Mouse (Mus musculus): Measurements from ENCODE around the gene Galnt10. TPM values are rescaled to one million over a fixed set of nuclear protein-coding genes. Genes with fewer than 3 reads are reported as not detected.
A peak's percentile ranks its signal among the peaks of the same experiment; 100 is the strongest.

Galnt10 gene
- 1 to 10 TPM; 5.6 to 8.7 TPM for total RNA-seq (2021)
- polyA plus RNA-seq (2012; rRNA removed), result 5.2 and 5.5 TPM in 2 replicates
- long read RNA-seq, full-length matches to known transcripts, result 1 of 6 reads
- long read RNA-seq, partial matches to known transcripts, result 2 of 6 reads
- long read RNA-seq, other reads (novel, unspliced or antisense), result 3 of 6 reads

DNA sequence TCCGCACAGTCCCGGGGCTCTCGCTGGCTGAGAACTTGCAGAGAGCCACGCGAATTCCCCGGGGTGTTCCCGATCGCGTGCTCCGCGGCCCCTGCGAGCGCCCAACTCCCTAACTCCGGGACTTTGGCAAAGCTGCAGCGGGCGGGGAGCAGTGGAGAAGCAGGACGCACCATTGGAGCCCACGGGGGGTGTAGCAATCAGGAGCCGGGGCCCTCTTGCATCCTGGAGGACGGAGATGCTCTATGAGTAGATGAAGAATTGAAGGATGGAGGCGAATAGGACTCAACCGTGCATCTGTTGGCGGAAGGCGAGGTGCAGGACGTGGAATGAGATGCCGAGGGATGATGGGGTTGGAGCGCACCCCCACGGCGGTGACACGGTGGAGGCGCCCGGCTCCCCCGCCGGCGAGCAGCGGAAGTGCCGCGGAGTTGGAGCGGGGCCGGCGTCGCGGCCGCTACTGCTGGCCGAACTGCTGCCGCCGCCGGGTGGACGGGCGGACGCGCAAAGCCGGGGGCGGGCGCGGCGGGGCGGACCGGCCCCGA is at the start of gene Galnt10:
Galnt10 (plus strand) TSS at position 425 of the 542 bp plus-strand sequence.
- peak; percentile 85 for TF ChIP-seq CTCF (IDR thresholded peaks at IDR 0.05)
- no peak for TF ChIP-seq EP300 (IDR thresholded peaks at IDR 0.05; ENCODE audit: insufficient read depth, low read depth, low read length)
- peak; percentile 72; the same call in 1 of the 2 replicates for TF ChIP-seq POLR2A (IDR thresholded peaks at IDR 0.05; ENCODE audit: insufficient read depth, low read depth, low read length)
- peaks cover 1% of the 10 kb centered on the region; the same call in 1 of the 2 replicates for H3K4me1 ChIP-seq (ENCODE audit: control insufficient read depth, insufficient read depth, low read length)
- DNase-seq, result peak; percentile 93 to 94
- no peaks in the 10 kb centered on the region for H3K79me2 ChIP-seq (replicated peaks; ENCODE audit: control insufficient read depth, insufficient read depth, low read length)
- peak within 1 kb of the TSS; percentile 98 for H3K27ac ChIP-seq
- WGBS, result under 1% methylated on average over 58 of the region's 60 CpGs
- intact Hi-C loops (cut with DNase I), result loop anchor here (1.0 to 5.0 kb wide), 4 partner anchors 30 to 127 kb away; partner anchors contain the start of genes Fam114a2 and Mfap3
- no peaks in the 10 kb centered on the region for H3K27me3 ChIP-seq (ENCODE audit: control insufficient read depth, insufficient read depth, low read length)
- peak within 1 kb of the TSS; percentile 75 for H3K4me3 ChIP-seq
- H3K9ac ChIP-seq (ENCODE audit: low read depth, low read length), result peak within 1 kb of the TSS; percentile 92
- no peaks in the 10 kb centered on the region for H3K36me3 ChIP-seq (ENCODE audit: control insufficient read depth, insufficient read depth, low read length)

- Histone ChIP-seq H3K27me3 (ENCODE audit: control insufficient read depth, insufficient read depth, low read length) (no peaks in the 10 kb centered on the region), H3K27ac (no peak overlapping the region), H3K4me1 (ENCODE audit: control insufficient read depth, insufficient read depth, low read length) (peaks cover 2% of the 10 kb centered on the region), H3K4me3 (no peak overlapping the region), H3K9ac (ENCODE audit: low read depth, low read length) (no peak overlapping the region), H3K79me2 (replicated peaks; ENCODE audit: control insufficient read depth, insufficient read depth, low read length) (no peaks in the 10 kb centered on the region), H3K36me3 (ENCODE audit: control insufficient read depth, insufficient read depth, low read length) (no peaks in the 10 kb centered on the region)
- no peak for TF ChIP-seq EP300 (IDR thresholded peaks at IDR 0.05; ENCODE audit: insufficient read depth, low read depth, low read length)
- TF ChIP-seq POLR2A (IDR thresholded peaks at IDR 0.05; ENCODE audit: insufficient read depth, low read depth, low read length), result no peak
- no peak for TF ChIP-seq CTCF (IDR thresholded peaks at IDR 0.05)
- 85% methylated on average over 5 of the region's 5 CpGs for WGBS
- DNase-seq, result no peak
- intact Hi-C loops (cut with DNase I), result no loop called here
These were observed 49.3 kb upstream of the Galnt10 start for GRCm38 (mm10) chr11:57595899-57596298.

- DNase-seq, result peak; percentile 30 to 46
- Histone ChIP-seq H3K27me3 (ENCODE audit: control insufficient read depth, insufficient read depth, low read length) (no peaks in the 10 kb centered on the region), H3K79me2 (replicated peaks; ENCODE audit: control insufficient read depth, insufficient read depth, low read length) (no peaks in the 10 kb centered on the region), H3K27ac (no peak overlapping the region), H3K4me1 (ENCODE audit: control insufficient read depth, insufficient read depth, low read length) (peaks cover 14% of the 10 kb centered on the region), H3K36me3 (ENCODE audit: control insufficient read depth, insufficient read depth, low read length) (no peaks in the 10 kb centered on the region), H3K4me3 (no peak overlapping the region), H3K9ac (ENCODE audit: low read depth, low read length) (no peak overlapping the region)
- 14% methylated on average over 5 of the region's 5 CpGs for WGBS
- no peak for TF ChIP-seq EP300 (IDR thresholded peaks at IDR 0.05; ENCODE audit: insufficient read depth, low read depth, low read length)
- no peak for TF ChIP-seq CTCF (IDR thresholded peaks at IDR 0.05)
- TF ChIP-seq POLR2A (IDR thresholded peaks at IDR 0.05; ENCODE audit: insufficient read depth, low read depth, low read length), result no peak
- intact Hi-C loops (cut with DNase I), result no loop called here
These were observed 47.1 kb upstream of the Galnt10 start for GRCm38 (mm10) chr11:57598161-57598560.

DNA sequence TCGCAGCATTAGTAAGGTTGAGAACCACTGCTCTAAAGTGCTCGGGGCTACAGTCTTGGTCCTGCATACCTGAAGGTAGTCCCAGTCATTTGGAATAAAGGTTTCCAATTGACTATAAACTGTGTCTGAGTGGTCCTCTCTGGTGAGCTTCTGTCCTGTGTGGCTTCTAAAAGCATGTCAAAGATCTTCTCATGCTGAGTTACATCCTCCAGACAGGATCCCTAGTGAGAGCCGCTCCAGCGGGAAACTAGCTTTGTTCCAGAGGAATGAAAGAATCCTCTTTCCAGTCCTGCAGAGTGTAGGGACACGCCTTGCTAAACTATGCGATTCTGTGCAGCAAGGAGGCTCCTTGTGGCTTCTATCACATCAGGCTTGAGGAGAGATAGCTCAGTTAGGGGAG is 45.9 kb upstream of the Galnt10 start:
- Histone ChIP-seq H3K27ac (no peak overlapping the region), H3K4me1 (ENCODE audit: control insufficient read depth, insufficient read depth, low read length) (peaks cover 14% of the 10 kb centered on the region), H3K4me3 (no peak overlapping the region), H3K27me3 (ENCODE audit: control insufficient read depth, insufficient read depth, low read length) (no peaks in the 10 kb centered on the region), H3K36me3 (ENCODE audit: control insufficient read depth, insufficient read depth, low read length) (no peaks in the 10 kb centered on the region), H3K79me2 (replicated peaks; ENCODE audit: control insufficient read depth, insufficient read depth, low read length) (no peaks in the 10 kb centered on the region), H3K9ac (ENCODE audit: low read depth, low read length) (no peak overlapping the region)
- WGBS, result 83% methylated on average over 6 of the region's 6 CpGs
- no peak for TF ChIP-seq CTCF (IDR thresholded peaks at IDR 0.05)
- no peak for DNase-seq
- intact Hi-C loops (cut with DNase I), result no loop called here

- H3K79me2 ChIP-seq (replicated peaks; ENCODE audit: control insufficient read depth, insufficient read depth, low read length), result no peaks in the 10 kb centered on the region
- H3K4me3 ChIP-seq, result no peak overlapping the region
- peaks cover 14% of the 10 kb centered on the region for H3K4me1 ChIP-seq (ENCODE audit: control insufficient read depth, insufficient read depth, low read length)
- 45% methylated on average over 8 of the region's 8 CpGs for WGBS
- H3K27me3 ChIP-seq (ENCODE audit: control insufficient read depth, insufficient read depth, low read length), result no peaks in the 10 kb centered on the region
- TF ChIP-seq EP300 (IDR thresholded peaks at IDR 0.05; ENCODE audit: insufficient read depth, low read depth, low read length) (no peak), CTCF (IDR thresholded peaks at IDR 0.05) (no peak), POLR2A (IDR thresholded peaks at IDR 0.05; ENCODE audit: insufficient read depth, low read depth, low read length) (no peak)
- no peak overlapping the region for H3K27ac ChIP-seq
- no peak overlapping the region for H3K9ac ChIP-seq (ENCODE audit: low read depth, low read length)
- no peaks in the 10 kb centered on the region for H3K36me3 ChIP-seq (ENCODE audit: control insufficient read depth, insufficient read depth, low read length)
- intact Hi-C loops (cut with DNase I), result no loop called here
- DNase-seq, result no peak
These were observed 45.1 kb upstream of the Galnt10 start for GRCm38 (mm10) chr11:57600113-57600512.

- Histone ChIP-seq H3K27me3 (ENCODE audit: control insufficient read depth, insufficient read depth, low read length) (no peaks in the 10 kb centered on the region), H3K36me3 (ENCODE audit: control insufficient read depth, insufficient read depth, low read length) (no peaks in the 10 kb centered on the region), H3K27ac (no peak overlapping the region), H3K79me2 (replicated peaks; ENCODE audit: control insufficient read depth, insufficient read depth, low read length) (no peaks in the 10 kb centered on the region), H3K4me1 (ENCODE audit: control insufficient read depth, insufficient read depth, low read length) (peaks cover 14% of the 10 kb centered on the region), H3K4me3 (no peak overlapping the region), H3K9ac (ENCODE audit: low read depth, low read length) (no peak overlapping the region)
- WGBS, result 24% methylated on average over 4 of the region's 4 CpGs
- peak; percentile 36 to 46 for DNase-seq
- intact Hi-C loops (cut with DNase I), result no loop called here
- no peak for TF ChIP-seq POLR2A (IDR thresholded peaks at IDR 0.05; ENCODE audit: insufficient read depth, low read depth, low read length)
- TF ChIP-seq CTCF (IDR thresholded peaks at IDR 0.05), result no peak
- TF ChIP-seq EP300 (IDR thresholded peaks at IDR 0.05; ENCODE audit: insufficient read depth, low read depth, low read length), result no peak
These were observed 44.6 kb upstream of the Galnt10 start for GRCm38 (mm10) chr11:57600621-57601121.

Data from heart, adult 2 months (tissue).